In the genomic region with DNA sequence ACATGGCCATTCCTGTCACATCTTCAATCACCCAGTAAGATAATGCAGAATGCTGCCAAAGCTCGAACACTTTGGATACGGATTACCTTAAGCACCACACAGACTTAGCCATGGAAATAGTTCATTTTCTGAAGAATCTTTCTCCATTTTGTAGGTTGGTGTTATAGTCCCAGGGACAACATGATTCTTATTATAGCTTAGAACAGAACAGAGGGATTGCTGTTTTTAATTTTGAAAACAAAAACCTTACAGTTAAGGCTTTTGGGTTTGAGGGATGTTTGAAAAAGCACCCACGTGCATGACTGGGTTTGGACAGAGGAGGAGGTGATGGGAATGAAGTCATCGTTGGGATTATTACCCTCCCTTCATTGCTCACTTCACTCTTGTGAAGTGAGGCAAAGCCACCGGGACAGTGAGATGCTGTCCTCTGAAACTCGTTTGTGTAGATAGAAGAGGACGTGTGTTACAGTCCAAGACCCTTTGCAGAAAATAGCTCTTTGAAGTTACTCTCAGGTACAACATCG, we compare ENCODE assay signal across 18 mouse cellular contexts.
"Had no signal": no experiment of that assay in that cellular context is flagged by ENCODE, and none has a peak within 500 bp of the region (broad histone marks: within the 10 kb centered on the region; RNA-seq: fewer than 3 reads in every experiment).

No protein-coding gene starts in this region.

- H3K4me3 ChIP-seq: limb, embryonic 12.5 days; liver, embryonic 13.5 days; lung, embryonic 15.5 days; megakaryocyte, embryonic 14.5 days; midbrain, embryonic 15.5 days; neural tube, embryonic 12.5 days had no signal

- H3K9ac ChIP-seq: limb, embryonic 12.5 days; liver, embryonic 13.5 days; liver, postnatal 0 days; lung, embryonic 15.5 days; midbrain, embryonic 15.5 days; neural tube, embryonic 12.5 days had no signal

- H3K4me1 ChIP-seq: midbrain, embryonic 15.5 days; neural tube, embryonic 12.5 days had no signal

- DNase-seq: kidney, adult 8-10 months; kidney, postnatal 10 days; liver; liver, embryonic 13.5 days; liver, postnatal 0 days; lung, postnatal 14 days; right cerebral cortex, postnatal 4 days; spleen, adult 18-20 months; thymus, adult 2 months; thymus, postnatal 25 days had no signal

- H3K36me3 ChIP-seq: limb, embryonic 12.5 days; liver, embryonic 13.5 days; lung, embryonic 15.5 days; midbrain, embryonic 15.5 days; neural tube, embryonic 12.5 days had no signal

- H3K9me3 ChIP-seq: limb, embryonic 12.5 days; liver, embryonic 13.5 days; lung, embryonic 15.5 days; megakaryocyte, embryonic 14.5 days; midbrain, embryonic 15.5 days; neural tube, embryonic 12.5 days had no signal

- H3K27ac ChIP-seq: limb, embryonic 12.5 days; liver, embryonic 13.5 days; lung, embryonic 15.5 days; macrophage; midbrain, embryonic 15.5 days; neural tube, embryonic 12.5 days had no signal

- ATAC-seq: intestine, postnatal 0 days; liver, postnatal 0 days; midbrain, embryonic 15.5 days had no signal

- H3K27me3 ChIP-seq: limb, embryonic 12.5 days; liver, embryonic 13.5 days; lung, embryonic 15.5 days; megakaryocyte, embryonic 14.5 days; midbrain, embryonic 15.5 days; neural tube, embryonic 12.5 days had no signal

- H3K4me2 ChIP-seq: limb, embryonic 12.5 days; liver, embryonic 13.5 days; lung, embryonic 15.5 days; midbrain, embryonic 11.5 days; midbrain, embryonic 15.5 days; neural tube, embryonic 12.5 days had no signal
